ENCODE assay signal across 11 mouse cellular contexts in genomic region chr5:135642686-135643551, GRCm38 (mm10). TPM values are rescaled to one million over a fixed set of nuclear protein-coding genes. Genes with fewer than 3 reads are reported as not detected.
DNase-seq lines count a peak whose midpoint lies in the region.
"Had no signal": no experiment of that assay in that cellular context is flagged by ENCODE, and none has a peak within 500 bp of the region (broad histone marks: within the 10 kb centered on the region; RNA-seq: fewer than 3 reads in every experiment).

No protein-coding gene starts in this region.

- H3K27ac ChIP-seq in brown adipose tissue, adult 24 weeks (replicated peaks; ENCODE audit: low read depth, low read length), result peak overlapping the region; percentile 49; the same call in 1 of the 2 replicates
- H3K27ac ChIP-seq: embryonic facial prominence, embryonic 15.5 days; heart, embryonic 10.5 days had no signal

- DNase-seq in cerebellum, adult 18-20 months, result peak; percentile 10 to 25
- DNase-seq in cerebellum, adult 9-10 months, result no peak
- peak; percentile 79 for DNase-seq in 416B (ENCODE audit: low read depth)
- peak; percentile 76 for DNase-seq in kidney, postnatal 10 days
- no peak for DNase-seq in embryo, embryonic 10 days (ENCODE audit: low spot score)
- DNase-seq in B cell, adult 2 months, result no peak
- DNase-seq in c-Kit-positive CD71-positive TER-119-positive erythroid progenitor cells, embryonic 14.5 days (ENCODE audit: low spot score), result no peak
- DNase-seq: spleen, adult 18-20 months had no signal

- peaks cover 8% of the 10 kb centered on the region for H3K4me1 ChIP-seq in brown adipose tissue, adult 24 weeks (ENCODE audit: control insufficient read depth, insufficient read depth, insufficient read length, low read length)
- H3K4me1 ChIP-seq: embryonic facial prominence, embryonic 15.5 days had no signal

- no peak overlapping the region for H3K4me3 ChIP-seq in brown adipose tissue, adult 24 weeks (ENCODE audit: insufficient read depth, low read depth, low read length)
- H3K4me3 ChIP-seq: embryonic facial prominence, embryonic 15.5 days; heart, embryonic 10.5 days had no signal

RNA-seq across cellular contexts. Expression of gene Rhbdd2, which starts 10.5 kb away (rescaled TPM):
- polyA plus RNA-seq in brown adipose tissue, adult 24 weeks (2012; ENCODE audit: insufficient read depth, insufficient read length, missing spikeins), result 11.7 and 21.0 TPM in 2 replicates

RNA-seq across cellular contexts. Expression of gene Por, which starts 26.9 kb away (rescaled TPM):
- 138 and 156 TPM in 2 replicates for polyA plus RNA-seq in brown adipose tissue, adult 24 weeks (2012; ENCODE audit: insufficient read depth, insufficient read length, missing spikeins)

Comparison
In these comparisons a context has a peak if more than half of its experiments do, and no peak if none do; other contexts are left out.
1. DNase-seq: peak in cerebellum, adult 18-20 months (2 of 2), 416B (single experiment) and kidney, postnatal 10 days (single experiment); none in cerebellum, adult 9-10 months (single experiment), embryo, embryonic 10 days (single experiment), B cell, adult 2 months (0 of 2) and c-Kit-positive CD71-positive TER-119-positive erythroid progenitor cells, embryonic 14.5 days (single experiment).